Mouse (Mus musculus) hindbrain, postnatal 0 days (tissue): ENCODE results near the gene Fkbp5. TPM values are rescaled to one million over a fixed set of nuclear protein-coding genes. Genes with fewer than 3 reads are reported as not detected.

Experiments used
- ATAC-seq: fragments of 200-750 bp; cut with Nextera tagmentation; 2 replicates; pipeline ENCODE4 v1.8.0; 2017; ENCODE audit warnings: mild to moderate bottlenecking, moderate TSS enrichment, moderate library complexity
- DNase-seq: peaks from one replicate; pipeline ENCODE4 v3.0.0-alpha.2; 2015; ENCODE audit warnings: low spot score
- H3K27ac ChIP-seq: fragments of 300-500 bp; sonication (generic); 2 replicates; pipeline ENCODE4 v1.5.1; 2014; ENCODE audit warnings: mild to moderate bottlenecking
- H3K27me3 ChIP-seq: fragments of 300-500 bp; sonication (generic); 2 replicates; pipeline ENCODE4 v1.6.1; 2014; ENCODE audit warnings: low read length, mixed read lengths; ENCODE audit not compliant: insufficient read depth
- H3K36me3 ChIP-seq: fragments of 300-500 bp; sonication (generic); 2 replicates; pipeline ENCODE4 v1.6.1; 2014; ENCODE audit warnings: low read length, mixed read lengths; ENCODE audit not compliant: insufficient read depth
- H3K4me1 ChIP-seq: fragments of 300-500 bp; sonication (generic); 2 replicates; pipeline ENCODE4 v1.6.1; 2014; ENCODE audit warnings: antibody characterized with exemption, low read length, mixed read lengths; ENCODE audit not compliant: insufficient read depth
- H3K4me2 ChIP-seq: fragments of 300-500 bp; sonication (generic); 2 replicates; pipeline ENCODE4 v1.6.1; 2014; ENCODE audit warnings: low read depth, mild to moderate bottlenecking, low read length, moderate library complexity, mixed read lengths
- H3K4me3 ChIP-seq: fragments of 300-500 bp; sonication (generic); 2 replicates; pipeline ENCODE4 v1.5.1; 2014; ENCODE audit warnings: low read length
- H3K9ac ChIP-seq: fragments of 300-500 bp; sonication (generic); replicated peaks from 2 replicates; pipeline ENCODE4 v1.6.1; 2014; ENCODE audit warnings: mild to moderate bottlenecking, low read length, moderate library complexity, mixed read lengths
- H3K9me3 ChIP-seq: fragments of 300-500 bp; sonication (generic); 2 replicates; pipeline ENCODE4 v1.6.1; 2016; ENCODE audit warnings: low read length, mixed read lengths
- CTCF ChIP-seq: IDR thresholded peaks from 2 replicates; pipeline ENCODE4 v1.5.1; 2016; ENCODE audit warnings: antibody characterized with exemption, control low read depth, low read depth
- WGBS: fragments of 180-500 bp; shearing (Covaris S2); extraction: QIAGEN DNeasy Blood & Tissue Kit; methylation state at CpG from one replicate; pipeline ENCODE4 v1.1.7; 2014; 5-methylcytosine and 5-hydroxymethylcytosine counted together
- polyA plus RNA-seq: library from polyadenylated mRNA; unstranded; fragments of >200 nt; fragmentation: Nextera tagmentation; extraction: Ambion mirVana; gene quantifications from 2 replicates; pipeline ENCODE4 v1.2.1, GENCODE M21; 2015
- total RNA-seq: library from RNA; depleted of rRNA; stranded (reverse); fragments of >200 nt; gene quantifications from 2 replicates; pipeline ENCODE4 v1.2.3, GENCODE M21; 2014

The Fkbp5 gene
- total and polyA plus RNA-seq, 2 experiments from 2014 or later = 20.0 to 27.5 TPM

DNA sequence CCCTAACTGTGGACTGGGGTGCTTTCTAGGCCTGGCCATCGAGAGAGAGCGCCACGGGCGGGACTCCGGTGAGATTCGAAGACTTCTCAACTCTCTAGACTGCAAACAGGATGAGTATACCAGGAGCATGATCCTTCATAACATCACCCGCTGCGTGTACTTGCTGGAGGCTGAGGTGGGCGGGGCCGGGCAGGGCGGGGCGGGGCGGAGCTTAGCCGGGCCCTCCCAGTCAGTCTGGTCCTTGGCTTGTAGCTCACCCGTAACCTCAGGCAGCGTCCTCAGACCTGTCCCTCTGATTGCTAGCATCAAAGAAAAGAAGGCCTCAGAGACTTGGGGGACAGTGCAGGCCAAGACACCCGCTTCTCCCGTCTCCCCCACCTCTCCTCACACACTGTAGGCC is 14.6 kb upstream of the Fkbp5 start:
- 18% methylated on average over 18 of the region's 18 CpGs for WGBS
- Histone ChIP-seq H3K4me1 (no peaks in the 10 kb centered on the region), H3K4me2 (0 out of 2 replicates have a peak overlapping the region, but pooled peaks have one; percentile 5), H3K9ac (no peak overlapping the region), H3K27ac (no peak overlapping the region), H3K4me3 (no peak overlapping the region), H3K27me3 (no peaks in the 10 kb centered on the region), H3K36me3 (no peaks in the 10 kb centered on the region), H3K9me3 (no peaks in the 10 kb centered on the region)
- ATAC-seq (no peak), DNase-seq (no peak)
- TF ChIP-seq CTCF = no peak

DNA sequence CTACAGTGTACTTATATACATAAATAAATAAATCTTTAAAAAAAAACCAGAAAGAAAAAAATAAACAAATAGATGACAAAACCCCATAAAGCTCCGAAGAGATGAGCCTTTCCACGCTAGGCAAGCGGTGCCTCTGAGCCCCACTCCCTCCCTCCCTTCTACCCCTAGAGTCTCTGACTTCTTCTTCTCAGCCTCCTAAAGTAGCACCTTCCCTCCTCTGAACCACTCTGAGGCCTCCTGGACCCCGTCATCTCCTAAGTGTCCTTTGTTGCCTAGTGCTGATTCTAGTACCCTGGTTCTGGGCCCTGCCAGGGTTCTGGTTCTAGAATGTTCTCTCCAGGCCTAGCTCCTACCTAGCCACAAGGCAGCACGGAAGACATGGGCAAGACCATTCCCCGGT is 13.2 kb upstream of the Fkbp5 start, which contains the start of gene Armc12:
Gene Armc12 (plus strand): TSS at position 301 of the 400 bp plus-strand sequence.
- H3K27me3 ChIP-seq = no peaks in the 10 kb centered on the region
- H3K4me3 ChIP-seq = no peak within 1 kb of the TSS
- H3K36me3 ChIP-seq = no peaks in the 10 kb centered on the region
- DNase-seq (no peak), ATAC-seq (no peak)
- 90% methylated on average over 6 of the region's 6 CpGs for WGBS
- 0 out of 2 replicates have a peak within 1 kb of the TSS, but pooled peaks have one; percentile 5 for H3K4me2 ChIP-seq
- no peaks in the 10 kb centered on the region for H3K4me1 ChIP-seq
- no peak within 1 kb of the TSS for H3K27ac ChIP-seq
- no peak within 1 kb of the TSS for H3K9ac ChIP-seq
- no peak for TF ChIP-seq CTCF
- no peaks in the 10 kb centered on the region for H3K9me3 ChIP-seq

DNA sequence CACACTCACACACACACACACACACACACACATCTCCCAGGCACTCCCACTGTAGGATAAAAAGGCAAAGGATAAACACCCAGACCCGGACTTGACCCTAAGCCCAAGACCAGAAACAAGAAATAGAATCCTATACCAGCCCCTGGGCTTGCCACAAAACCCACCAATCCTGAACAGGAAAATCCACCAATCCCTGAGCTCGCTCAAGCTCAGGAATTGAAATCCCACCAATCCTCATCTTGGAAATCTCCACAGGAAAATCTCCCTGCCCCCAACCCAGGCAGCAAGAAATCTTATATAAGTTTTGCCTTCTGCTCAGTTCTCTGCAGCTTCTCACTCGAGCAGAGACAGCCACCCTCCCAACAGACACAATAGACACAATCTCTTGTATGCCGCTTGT is 11.8 kb upstream of the Fkbp5 start:
- 72% methylated on average over 4 of the region's 4 CpGs for WGBS
- Histone ChIP-seq H3K9me3 (no peaks in the 10 kb centered on the region), H3K27me3 (no peaks in the 10 kb centered on the region), H3K4me1 (peaks cover 2% of the 10 kb centered on the region; the same call in 1 of the 2 replicates), H3K27ac (no peak overlapping the region), H3K4me2 (no peak overlapping the region), H3K9ac (no peak overlapping the region), H3K4me3 (no peak overlapping the region), H3K36me3 (no peaks in the 10 kb centered on the region)
- no peak for TF ChIP-seq CTCF
- DNase-seq = no peak
- ATAC-seq = no peak

DNA sequence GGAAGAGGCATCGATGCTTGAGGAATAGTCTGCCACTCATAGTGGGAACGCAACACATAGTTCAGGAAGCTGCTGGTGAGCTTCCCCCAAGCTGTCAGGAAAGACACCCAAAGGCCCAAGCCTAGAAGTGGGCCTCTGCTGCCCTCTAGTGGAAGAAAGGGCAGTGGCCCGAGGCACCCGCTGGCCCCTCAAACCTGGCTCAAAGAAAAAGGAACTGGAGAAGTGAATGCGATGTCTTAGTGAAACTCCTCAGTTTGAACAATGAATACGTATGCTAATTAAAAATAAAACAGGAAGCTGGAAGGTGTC is 10.7 kb upstream of the Fkbp5 start:
- DNase-seq (peak; percentile 92), ATAC-seq (peak; percentile 61; the same call in 1 of the 2 replicates)
- Histone ChIP-seq H3K27me3 (no peaks in the 10 kb centered on the region), H3K9ac (no peak overlapping the region), H3K4me2 (0 out of 2 replicates have a peak overlapping the region, but pooled peaks have one; percentile 16), H3K9me3 (no peaks in the 10 kb centered on the region), H3K27ac (no peak overlapping the region), H3K4me1 (peaks cover 6% of the 10 kb centered on the region; the same call in 1 of the 2 replicates), H3K4me3 (no peak overlapping the region), H3K36me3 (no peaks in the 10 kb centered on the region)
- WGBS = 3% methylated on average over 6 of the region's 6 CpGs
- TF ChIP-seq CTCF = peak; percentile 99

DNA sequence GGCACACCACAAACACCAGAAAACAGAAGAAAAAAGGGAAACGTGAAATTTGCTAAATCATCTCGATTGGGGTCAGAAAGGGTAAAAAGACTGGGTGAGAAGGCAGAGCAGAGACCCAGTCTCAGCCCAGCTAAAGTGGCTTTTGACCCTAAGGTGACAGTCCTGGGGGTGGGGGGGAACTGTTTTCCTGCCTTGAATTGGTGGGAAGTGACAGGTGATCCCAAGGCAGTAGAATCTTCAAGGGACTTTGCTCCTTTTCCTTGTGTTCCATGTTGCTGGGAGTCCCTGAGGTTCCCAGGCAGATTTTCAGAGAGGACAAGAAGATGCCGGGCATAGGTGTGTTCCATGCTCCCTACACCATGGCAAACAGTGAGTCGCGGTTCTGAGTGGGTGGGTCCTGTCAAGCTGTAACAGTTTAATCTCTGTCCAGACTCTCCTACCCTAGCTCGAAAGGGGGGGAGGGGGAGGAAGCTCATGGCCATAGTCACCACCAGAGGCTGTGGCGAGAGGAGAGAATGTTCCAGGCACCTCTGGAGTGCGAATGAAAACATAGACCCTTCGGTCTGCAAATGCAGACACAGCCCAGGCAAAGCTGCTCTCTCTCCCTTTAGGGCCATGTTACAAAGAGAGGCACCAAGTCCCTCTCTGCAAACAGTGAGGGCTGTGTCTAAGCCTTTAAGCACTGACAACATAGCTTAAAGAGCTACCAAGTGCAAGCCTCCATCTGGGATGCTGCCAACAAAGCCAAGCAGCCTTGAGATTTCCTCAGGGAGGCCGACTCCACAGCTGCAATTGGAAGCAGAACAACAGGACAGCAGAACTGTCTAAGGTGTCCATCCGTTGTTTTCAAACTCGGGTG is 10.1 kb upstream of the Fkbp5 start:
- Histone ChIP-seq H3K4me3 (no peak overlapping the region), H3K36me3 (no peaks in the 10 kb centered on the region), H3K9me3 (no peaks in the 10 kb centered on the region), H3K4me2 (0 out of 2 replicates have a peak overlapping the region, but pooled peaks have one; percentile 16), H3K27me3 (no peaks in the 10 kb centered on the region), H3K9ac (no peak overlapping the region), H3K27ac (no peak overlapping the region), H3K4me1 (peaks cover 6% of the 10 kb centered on the region; the same call in 1 of the 2 replicates)
- TF ChIP-seq CTCF = no peak
- peak; percentile 4 for DNase-seq
- peak; percentile 22 for ATAC-seq
- 44% methylated on average over 12 of the region's 12 CpGs for WGBS

DNA sequence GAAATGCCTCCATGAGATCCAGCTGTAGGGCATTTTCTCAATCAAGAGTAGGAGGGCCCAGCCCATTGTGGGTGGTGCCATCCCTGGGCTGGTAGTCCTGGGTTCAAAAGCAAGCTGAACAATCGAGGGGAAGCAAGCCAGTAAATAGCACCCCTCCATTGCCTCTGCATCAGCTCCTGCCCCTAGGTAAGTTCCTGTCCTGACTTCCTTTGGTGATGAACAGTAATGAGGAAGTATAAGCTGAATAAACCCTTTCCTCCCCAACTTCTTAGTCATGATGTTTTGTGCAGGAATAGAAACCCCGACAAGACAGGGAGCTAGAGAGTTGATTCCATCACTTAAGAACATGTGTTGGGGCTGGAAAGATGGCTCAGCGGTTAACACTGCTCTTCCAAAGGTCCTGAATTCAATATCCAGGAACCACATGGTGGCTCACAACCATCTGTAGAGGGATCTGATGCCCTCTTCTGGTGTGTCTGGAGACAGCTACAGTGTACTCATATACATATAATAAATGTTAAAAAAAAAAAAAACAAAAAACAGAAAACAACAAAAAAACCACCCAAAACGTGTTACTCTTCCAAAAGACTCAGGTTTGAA is 7.6 kb upstream of the Fkbp5 start:
- Histone ChIP-seq H3K27me3 (no peaks in the 10 kb centered on the region), H3K36me3 (no peaks in the 10 kb centered on the region), H3K4me3 (no peak overlapping the region), H3K9ac (no peak overlapping the region), H3K9me3 (no peaks in the 10 kb centered on the region), H3K4me1 (peaks cover 6% of the 10 kb centered on the region; the same call in 1 of the 2 replicates), H3K4me2 (no peak overlapping the region), H3K27ac (no peak overlapping the region)
- DNase-seq (no peak), ATAC-seq (no peak)
- 71% methylated on average over 4 of the region's 4 CpGs for WGBS
- TF ChIP-seq CTCF = peak; percentile 33
